Mouse (Mus musculus): ENCODE measurements around the gene Pak4. TPM values are rescaled to one million over a fixed set of nuclear protein-coding genes. Genes with fewer than 3 reads are reported as not detected.

Pak4 gene
- polyA plus RNA-seq, 1 experiment from 2014 or later: 60.8 TPM

- 71% methylated on average over 5 of the region's 5 CpGs for WGBS
- H3K36me3 ChIP-seq: peaks cover 4% of the 10 kb centered on the region
- no peak overlapping the region for H3K4me3 ChIP-seq
- no peak for ATAC-seq (ENCODE audit: borderline replicate concordance, extremely low read depth, low FRiP score, low TSS enrichment)
- H3K9me3 ChIP-seq: no peaks in the 10 kb centered on the region
- H3K4me1 ChIP-seq: peaks cover 84% of the 10 kb centered on the region
- H3K27me3 ChIP-seq: no peaks in the 10 kb centered on the region
- peak overlapping the region; percentile 92; the same call in 1 of the 2 replicates for H3K27ac ChIP-seq
- no peak overlapping the region for H3K4me2 ChIP-seq
- no peak overlapping the region for H3K9ac ChIP-seq
Measured at GRCm38 (mm10) chr7:28572689-28573088, 25.3 kb downstream of the Pak4 start.

GRCm38 (mm10) chr7:28570982-28571682, 26.9 kb downstream of the Pak4 start:
- Histone ChIP-seq H3K9ac (peak overlapping the region; percentile 9), H3K27ac (peak overlapping the region; percentile 92), H3K9me3 (no peaks in the 10 kb centered on the region), H3K36me3 (peaks cover 19% of the 10 kb centered on the region), H3K4me3 (no peak overlapping the region; the same call in 1 of the 2 replicates), H3K4me2 (peak overlapping the region; percentile 43), H3K27me3 (no peaks in the 10 kb centered on the region), H3K4me1 (peaks cover 68% of the 10 kb centered on the region)
- peak; percentile 43 for ATAC-seq (ENCODE audit: borderline replicate concordance, extremely low read depth, low FRiP score, low TSS enrichment)
- WGBS: 18% methylated on average over 5 of the region's 5 CpGs

DNA sequence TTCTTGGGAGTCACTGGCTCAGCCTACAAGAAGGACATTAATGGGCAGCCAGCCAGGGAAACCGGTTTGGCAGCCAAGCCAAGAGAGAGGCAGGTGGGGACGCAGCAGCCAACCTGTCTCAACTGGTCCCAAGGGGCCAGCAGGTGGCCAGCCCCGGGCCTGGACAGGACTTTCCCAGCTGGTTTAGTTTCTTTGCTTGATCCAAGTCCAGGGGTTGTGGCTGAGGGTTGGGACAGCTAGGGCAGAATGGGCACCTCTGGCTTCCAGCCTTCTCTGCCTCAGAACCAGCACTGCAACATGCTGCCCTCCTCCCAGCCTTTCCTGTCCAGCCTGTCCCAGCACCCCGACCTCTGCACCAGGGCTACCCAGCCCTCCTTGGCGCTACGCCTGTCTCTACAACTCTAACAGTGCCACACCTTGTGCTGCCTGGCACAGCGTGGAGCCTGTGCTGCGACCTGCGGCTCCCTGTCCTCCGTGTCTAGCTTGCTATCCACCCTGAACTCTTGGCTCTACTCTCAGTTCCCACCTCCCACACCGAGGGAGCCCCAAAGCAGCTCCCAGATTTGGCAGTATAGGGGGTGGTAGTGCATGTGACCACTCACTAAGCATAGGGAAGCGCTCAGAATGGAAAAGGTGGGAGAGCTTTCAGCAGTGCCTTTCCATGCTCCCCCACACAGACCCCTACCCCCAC, 27.5 kb downstream of the Pak4 start:
- Histone ChIP-seq H3K4me1 (peaks cover 62% of the 10 kb centered on the region), H3K36me3 (peaks cover 26% of the 10 kb centered on the region), H3K4me3 (no peak overlapping the region; the same call in 1 of the 2 replicates), H3K27ac (peak overlapping the region; percentile 92), H3K9me3 (no peaks in the 10 kb centered on the region), H3K9ac (peak overlapping the region; percentile 9), H3K27me3 (no peaks in the 10 kb centered on the region), H3K4me2 (peak overlapping the region; percentile 43)
- ATAC-seq (ENCODE audit: borderline replicate concordance, extremely low read depth, low FRiP score, low TSS enrichment): peak; percentile 69
- WGBS: 41% methylated on average over 12 of the region's 12 CpGs

DNA sequence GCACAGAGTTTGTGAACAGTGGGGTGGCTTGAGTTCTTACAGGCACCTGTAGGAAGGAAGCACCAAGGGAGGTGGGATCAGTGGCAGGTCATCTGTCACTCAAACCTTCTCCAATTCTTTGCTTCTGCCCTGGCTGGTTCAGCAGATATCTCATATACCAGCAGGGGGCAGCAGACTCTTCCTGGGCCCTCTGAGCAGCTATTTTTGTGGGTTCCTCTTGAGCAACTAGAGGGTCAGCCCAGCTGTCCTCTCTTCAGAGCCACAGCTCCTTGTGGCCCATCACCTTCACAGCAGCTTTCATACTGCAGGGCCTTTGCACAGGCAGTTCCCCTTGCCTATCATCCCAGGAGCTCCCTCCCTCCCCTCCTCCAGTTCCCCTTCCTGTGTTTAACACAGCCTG, 29.7 kb downstream of the Pak4 start:
- Histone ChIP-seq H3K9me3 (no peaks in the 10 kb centered on the region), H3K36me3 (peaks cover 42% of the 10 kb centered on the region), H3K27ac (no peak overlapping the region), H3K27me3 (no peaks in the 10 kb centered on the region), H3K4me3 (no peak overlapping the region), H3K9ac (no peak overlapping the region), H3K4me1 (peaks cover 46% of the 10 kb centered on the region), H3K4me2 (no peak overlapping the region)
- no peak for ATAC-seq (ENCODE audit: borderline replicate concordance, extremely low read depth, low FRiP score, low TSS enrichment)

DNA sequence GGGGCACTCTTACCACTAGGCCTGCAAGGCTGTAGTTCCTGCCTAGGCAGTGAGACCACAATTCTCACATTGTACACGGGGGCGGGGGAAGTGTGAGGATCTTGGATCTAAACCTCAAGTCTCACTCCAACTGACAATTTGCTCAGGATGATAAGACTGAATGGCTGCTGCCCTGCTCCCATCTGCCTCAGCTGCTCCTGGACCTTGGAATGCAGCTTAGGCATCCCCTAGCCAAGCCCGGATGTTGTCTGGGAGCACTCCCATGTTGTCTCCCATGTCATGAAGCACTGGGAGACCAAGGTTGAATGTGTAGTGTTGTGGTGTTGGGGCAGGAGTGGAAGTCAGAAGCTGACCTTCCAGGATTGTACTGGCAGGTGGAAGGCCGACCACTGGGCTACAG, 30.4 kb downstream of the Pak4 start:
- peaks cover 48% of the 10 kb centered on the region for H3K36me3 ChIP-seq
- no peak overlapping the region for H3K4me3 ChIP-seq
- no peak for ATAC-seq (ENCODE audit: borderline replicate concordance, extremely low read depth, low FRiP score, low TSS enrichment)
- 83% methylated on average over 4 of the region's 4 CpGs for WGBS
- H3K4me2 ChIP-seq: no peak overlapping the region
- H3K27ac ChIP-seq: no peak overlapping the region
- H3K4me1 ChIP-seq: peaks cover 39% of the 10 kb centered on the region
- no peaks in the 10 kb centered on the region for H3K9me3 ChIP-seq
- no peak overlapping the region for H3K9ac ChIP-seq
- no peaks in the 10 kb centered on the region for H3K27me3 ChIP-seq

GRCm38 (mm10) chr7:28565407-28565806, 32.6 kb downstream of the Pak4 start:
- Histone ChIP-seq H3K27ac (no peak overlapping the region), H3K4me3 (no peak overlapping the region), H3K9me3 (no peaks in the 10 kb centered on the region), H3K27me3 (no peaks in the 10 kb centered on the region), H3K4me1 (peaks cover 18% of the 10 kb centered on the region), H3K36me3 (peaks cover 65% of the 10 kb centered on the region), H3K4me2 (no peak overlapping the region), H3K9ac (no peak overlapping the region)
- WGBS: 78% methylated on average over 5 of the region's 5 CpGs
- no peak for ATAC-seq (ENCODE audit: borderline replicate concordance, extremely low read depth, low FRiP score, low TSS enrichment)

DNA sequence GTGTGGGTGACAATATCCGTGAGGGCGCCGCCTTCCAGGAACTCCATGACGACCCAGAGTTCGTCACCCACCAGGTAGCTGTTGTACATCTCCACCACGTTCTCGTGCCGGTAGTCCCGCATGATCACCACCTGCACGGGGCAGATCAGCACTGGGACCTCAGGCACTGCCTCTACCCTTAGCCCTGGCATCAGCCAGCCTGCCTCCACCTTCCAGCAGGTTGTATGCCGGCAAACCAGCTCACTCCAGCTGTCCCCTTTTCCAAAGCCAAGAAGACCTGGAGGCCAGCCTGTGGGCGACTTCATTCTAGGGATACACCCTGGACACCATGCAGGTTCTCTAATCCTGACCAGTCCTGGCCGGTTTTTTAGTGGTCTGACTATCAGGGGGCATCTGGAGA, 35.0 kb downstream of the Pak4 start:
- Histone ChIP-seq H3K36me3 (peaks cover 79% of the 10 kb centered on the region), H3K4me2 (no peak overlapping the region), H3K4me1 (peaks cover 21% of the 10 kb centered on the region), H3K27ac (no peak overlapping the region), H3K9me3 (no peaks in the 10 kb centered on the region), H3K4me3 (no peak overlapping the region), H3K27me3 (no peaks in the 10 kb centered on the region), H3K9ac (no peak overlapping the region)
- 92% methylated on average over 13 of the region's 13 CpGs for WGBS
- no peak for ATAC-seq (ENCODE audit: borderline replicate concordance, extremely low read depth, low FRiP score, low TSS enrichment)

DNA sequence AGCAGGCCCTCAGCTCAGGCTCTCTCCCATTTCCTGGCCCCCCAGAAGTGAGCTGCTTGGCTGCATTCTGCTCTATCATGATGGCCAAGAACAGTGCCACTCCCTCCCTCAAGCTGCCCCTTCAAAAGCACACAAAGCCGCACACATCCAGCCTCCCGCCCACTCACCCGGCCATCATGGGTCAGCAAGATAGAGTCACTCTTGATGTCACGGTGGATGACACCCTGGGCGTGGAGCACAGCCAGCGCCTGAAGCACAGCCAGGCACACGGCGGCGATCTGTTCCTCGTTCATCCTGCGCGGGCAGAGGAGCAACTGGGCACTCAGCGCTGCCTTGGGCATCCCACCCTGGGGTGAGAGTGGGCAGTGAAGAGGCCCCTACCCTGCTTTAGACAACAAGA, 35.6 kb downstream of the Pak4 start:
- Histone ChIP-seq H3K27me3 (no peaks in the 10 kb centered on the region), H3K27ac (no peak overlapping the region), H3K36me3 (peaks cover 73% of the 10 kb centered on the region), H3K4me1 (peaks cover 27% of the 10 kb centered on the region), H3K4me3 (no peak overlapping the region), H3K4me2 (no peak overlapping the region), H3K9me3 (no peaks in the 10 kb centered on the region), H3K9ac (no peak overlapping the region)
- no peak for ATAC-seq (ENCODE audit: borderline replicate concordance, extremely low read depth, low FRiP score, low TSS enrichment)
- 94% methylated on average over 13 of the region's 13 CpGs for WGBS

GRCm38 (mm10) chr7:28561967-28562366, 36.0 kb downstream of the Pak4 start:
- 92% methylated on average over 11 of the region's 11 CpGs for WGBS
- no peak for ATAC-seq (ENCODE audit: borderline replicate concordance, extremely low read depth, low FRiP score, low TSS enrichment)
- no peak overlapping the region for H3K27ac ChIP-seq
- H3K9me3 ChIP-seq: no peaks in the 10 kb centered on the region
- H3K27me3 ChIP-seq: no peaks in the 10 kb centered on the region
- peaks cover 31% of the 10 kb centered on the region for H3K4me1 ChIP-seq
- peaks cover 69% of the 10 kb centered on the region for H3K36me3 ChIP-seq
- H3K9ac ChIP-seq: no peak overlapping the region
- no peak overlapping the region for H3K4me3 ChIP-seq
- no peak overlapping the region for H3K4me2 ChIP-seq

DNA sequence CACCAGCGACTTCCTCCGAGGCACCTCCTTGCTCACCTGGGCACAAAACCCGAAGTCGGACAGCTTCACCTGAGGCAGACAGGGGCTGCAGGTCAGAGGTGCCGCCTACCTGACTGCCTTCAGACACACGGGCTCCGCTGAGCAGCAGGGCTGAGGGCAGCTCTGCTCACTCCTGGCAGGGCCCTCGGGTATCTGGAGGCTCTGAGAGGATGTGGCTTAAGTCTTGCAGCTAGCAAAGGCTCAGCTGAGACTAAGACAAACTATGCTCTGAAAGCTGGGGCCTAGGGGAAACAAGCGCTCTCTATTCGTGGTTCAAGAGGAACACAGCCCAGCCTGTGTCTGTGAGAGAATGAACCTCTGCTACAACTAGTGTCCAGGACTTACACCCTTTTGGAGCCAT, 37.1 kb downstream of the Pak4 start:
- WGBS: 89% methylated on average over 10 of the region's 10 CpGs
- H3K36me3 ChIP-seq: peaks cover 58% of the 10 kb centered on the region

GRCm38 (mm10) chr7:28558486-28558885, 39.5 kb downstream of the Pak4 start:
- 43% methylated on average over 4 of the region's 4 CpGs for WGBS
- Histone ChIP-seq H3K36me3 (peaks cover 38% of the 10 kb centered on the region), H3K4me1 (peaks cover 38% of the 10 kb centered on the region), H3K27me3 (no peaks in the 10 kb centered on the region), H3K27ac (peak overlapping the region; percentile 82), H3K4me3 (no peak overlapping the region), H3K9me3 (no peaks in the 10 kb centered on the region), H3K9ac (no peak overlapping the region), H3K4me2 (no peak overlapping the region)
- ATAC-seq (ENCODE audit: borderline replicate concordance, extremely low read depth, low FRiP score, low TSS enrichment): peak; percentile 87

More for the DNA sequence above, 37.1 kb downstream of the Pak4 start:
- no peak for ATAC-seq (ENCODE audit: borderline replicate concordance, extremely low read depth, low FRiP score, low TSS enrichment)
- H3K9me3 ChIP-seq: no peaks in the 10 kb centered on the region
- peaks cover 38% of the 10 kb centered on the region for H3K4me1 ChIP-seq
- no peak overlapping the region for H3K9ac ChIP-seq
- H3K27me3 ChIP-seq: no peaks in the 10 kb centered on the region
- no peak overlapping the region for H3K4me2 ChIP-seq
- no peak overlapping the region for H3K4me3 ChIP-seq
- no peak overlapping the region for H3K27ac ChIP-seq

GRCm38 (mm10) chr7:28557708-28558107, 40.3 kb downstream of the Pak4 start:
- Histone ChIP-seq H3K4me1 (peaks cover 38% of the 10 kb centered on the region), H3K9ac (no peak overlapping the region), H3K9me3 (no peaks in the 10 kb centered on the region), H3K27ac (peak overlapping the region; percentile 82; the same call in 1 of the 2 replicates), H3K4me2 (no peak overlapping the region), H3K36me3 (peaks cover 33% of the 10 kb centered on the region), H3K27me3 (no peaks in the 10 kb centered on the region), H3K4me3 (no peak overlapping the region)
- no peak for ATAC-seq (ENCODE audit: borderline replicate concordance, extremely low read depth, low FRiP score, low TSS enrichment)
- 64% methylated on average over 6 of the region's 6 CpGs for WGBS

Data from lung, embryonic 15.5 days (tissue).